Mouse (Mus musculus) inflammation-experienced regulatory T-cells, adult 6 months (primary cell): ENCODE results near the gene Cabp4. TPM values are rescaled to one million over a fixed set of nuclear protein-coding genes. Genes with fewer than 3 reads are reported as not detected.
A peak's percentile ranks its signal among the peaks of the same experiment; 100 is the strongest.

Source experiments
- ATAC-seq: one replicate; pipeline ENCODE4 v1.8.0; 2017
- polyA plus RNA-seq, 3 experiments: library from polyadenylated mRNA; unstranded; fragments of 100-300 nt; shearing (Covaris generic); gene quantifications; one replicate each; pipeline ENCODE4 v1.2.1; 2017

Gene Cabp4
- polyA plus RNA-seq, 3 experiments from 2014 or later: 0.91 to 1.1 (median 0.97) TPM

- ATAC-seq: no peak
Observed at GRCm38 (mm10) chr19:4164100-4164499, 20.3 kb upstream of the Cabp4 start.

GRCm38 (mm10) chr19:4163543-4163887 is 19.7 kb upstream of the Cabp4 start:
- ATAC-seq: no peak

- peak; percentile 95 for ATAC-seq
Observed at GRCm38 (mm10) chr19:4162646-4163542, 19.1 kb upstream of the Cabp4 start, which contains the start of gene Rps6kb2. Rps6kb2 (minus strand) TSS chr19:4163354.

- ATAC-seq: no peak
Observed at GRCm38 (mm10) chr19:4159049-4159448, 15.2 kb upstream of the Cabp4 start.

- no peak for ATAC-seq
Observed at GRCm38 (mm10) chr19:4156771-4157170, 12.9 kb upstream of the Cabp4 start.

- no peak for ATAC-seq
Observed at GRCm38 (mm10) chr19:4156073-4156579, 12.3 kb upstream of the Cabp4 start.

GRCm38 (mm10) chr19:4155223-4156072 is 11.6 kb upstream of the Cabp4 start:
- ATAC-seq: peak; percentile 50

- ATAC-seq: peak; percentile 74
Observed at GRCm38 (mm10) chr19:4154437-4155222, 10.8 kb upstream of the Cabp4 start.

- ATAC-seq: no peak
Observed at GRCm38 (mm10) chr19:4153232-4153654, 9.4 kb upstream of the Cabp4 start, which contains the start of gene Ptprcap. Ptprcap (plus strand) TSS chr19:4153604.

- ATAC-seq: no peak
Observed at GRCm38 (mm10) chr19:4152445-4153231, 8.8 kb upstream of the Cabp4 start.

GRCm38 (mm10) chr19:4151898-4152297 is 8.1 kb upstream of the Cabp4 start:
- no peak for ATAC-seq

GRCm38 (mm10) chr19:4151488-4151860 is 7.6 kb upstream of the Cabp4 start:
- no peak for ATAC-seq

- ATAC-seq: no peak
Observed at GRCm38 (mm10) chr19:4150567-4151487, 7.0 kb upstream of the Cabp4 start.

- ATAC-seq: no peak
Observed at GRCm38 (mm10) chr19:4149764-4150461, 6.1 kb upstream of the Cabp4 start.

GRCm38 (mm10) chr19:4149283-4149682 is 5.5 kb upstream of the Cabp4 start:
- ATAC-seq: no peak

GRCm38 (mm10) chr19:4148819-4149218 is 5.0 kb upstream of the Cabp4 start:
- ATAC-seq: no peak

- peak; percentile 97 for ATAC-seq
Observed at GRCm38 (mm10) chr19:4148491-4148806, 4.6 kb upstream of the Cabp4 start, which contains the start of gene Coro1b. Coro1b (plus strand) TSS chr19:4148619.

- no peak for ATAC-seq
Observed at GRCm38 (mm10) chr19:4147782-4148490, 4.1 kb upstream of the Cabp4 start.

GRCm38 (mm10) chr19:4147022-4147405 is 3.2 kb upstream of the Cabp4 start:
- no peak for ATAC-seq
